Mouse (Mus musculus): ENCODE measurements at regions not wholly inside any gene's neighbourhood (a gene's known extent, or its start where the extent isn't known, plus 50 kb on each side); places are given as distances from the start of the nearest gene placed in this dataset.

DNA sequence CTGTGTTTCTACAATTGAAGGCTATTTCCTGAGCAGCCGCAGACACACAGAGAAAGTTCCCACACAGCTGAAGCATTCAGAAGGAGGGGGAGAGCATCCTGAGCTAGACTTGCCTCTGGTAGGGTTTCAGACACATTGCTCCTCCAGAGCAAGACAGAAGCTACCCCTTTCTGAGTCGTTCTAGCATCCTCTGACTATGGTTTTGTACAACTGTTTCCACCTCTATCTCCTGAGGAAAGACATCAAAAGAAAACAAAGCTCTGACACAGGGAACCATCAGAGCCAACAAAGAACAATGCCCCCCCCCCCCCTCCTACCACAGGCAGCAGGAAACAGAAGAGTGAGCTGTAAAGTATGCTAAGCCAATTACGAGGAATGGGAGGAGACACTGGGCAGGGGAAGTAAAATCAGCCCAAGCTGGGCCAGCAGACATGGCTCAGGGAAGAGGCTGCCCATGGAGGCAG, 132.3 kb upstream of the Atp2b1 start:
- H3K27me3 ChIP-seq (ENCODE audit: control insufficient read depth, insufficient read depth, low read length), result no peaks in the 10 kb centered on the region
- H3K4me1 ChIP-seq (replicated peaks; ENCODE audit: control insufficient read depth, insufficient read depth, low read length), result peaks cover 2% of the 10 kb centered on the region
- DNase-seq, result peak; percentile 14
- 3% methylated on average over 3 of the region's 3 CpGs for WGBS
- H3K4me3 ChIP-seq (ENCODE audit: control insufficient read depth, insufficient read depth, low read length), result no peak overlapping the region
- H3K27ac ChIP-seq (ENCODE audit: control insufficient read depth, insufficient read depth, low read length), result no peak overlapping the region
- H3K36me3 ChIP-seq (ENCODE audit: control insufficient read depth, insufficient read depth, low read length), result no peaks in the 10 kb centered on the region
- TF ChIP-seq CTCF (IDR thresholded peaks at IDR 0.05; ENCODE audit: borderline replicate concordance, control insufficient read depth, extremely low read depth, insufficient read depth, low read length, poor library complexity) (no peak), POLR2A (IDR thresholded peaks at IDR 0.05; ENCODE audit: control insufficient read depth, extremely low read depth, insufficient read depth, low read length, poor library complexity) (no peak)

GRCm38 (mm10) chr10:98785411-98785810, 128.8 kb upstream of the Atp2b1 start:
- no peak for DNase-seq
- Histone ChIP-seq H3K4me3 (ENCODE audit: control insufficient read depth, insufficient read depth, low read length) (no peak overlapping the region), H3K27me3 (ENCODE audit: control insufficient read depth, insufficient read depth, low read length) (no peaks in the 10 kb centered on the region), H3K36me3 (ENCODE audit: control insufficient read depth, insufficient read depth, low read length) (no peaks in the 10 kb centered on the region), H3K4me1 (replicated peaks; ENCODE audit: control insufficient read depth, insufficient read depth, low read length) (peaks cover 2% of the 10 kb centered on the region), H3K27ac (ENCODE audit: control insufficient read depth, insufficient read depth, low read length) (no peak overlapping the region)
- WGBS, result 2% methylated on average over 1 of the region's 1 CpGs
- TF ChIP-seq CTCF (IDR thresholded peaks at IDR 0.05; ENCODE audit: borderline replicate concordance, control insufficient read depth, extremely low read depth, insufficient read depth, low read length, poor library complexity) (no peak), POLR2A (IDR thresholded peaks at IDR 0.05; ENCODE audit: control insufficient read depth, extremely low read depth, insufficient read depth, low read length, poor library complexity) (no peak)

DNA sequence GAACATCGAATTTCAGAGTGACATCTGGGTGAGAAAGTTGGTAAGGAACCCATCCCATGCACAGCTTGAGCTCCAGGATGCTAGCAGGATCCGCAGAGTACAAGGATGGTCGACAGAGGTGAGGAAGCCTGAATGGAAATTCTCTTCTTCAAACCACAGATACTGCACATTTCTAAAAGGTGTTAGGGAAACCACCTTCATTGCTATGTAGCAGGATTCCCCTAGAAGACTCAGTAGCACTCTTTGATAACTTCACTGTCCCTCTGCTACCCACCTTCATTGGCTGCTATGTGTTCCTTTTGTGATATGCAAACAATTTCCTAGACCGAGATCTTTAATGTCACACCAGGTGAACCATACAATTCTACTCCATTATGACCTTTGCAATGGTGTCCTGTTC, 128.1 kb upstream of the Atp2b1 start:
- H3K36me3 ChIP-seq (ENCODE audit: control insufficient read depth, insufficient read depth, low read length), result no peaks in the 10 kb centered on the region
- no peak overlapping the region for H3K4me3 ChIP-seq (ENCODE audit: control insufficient read depth, insufficient read depth, low read length)
- no peak overlapping the region for H3K27ac ChIP-seq (ENCODE audit: control insufficient read depth, insufficient read depth, low read length)
- H3K27me3 ChIP-seq (ENCODE audit: control insufficient read depth, insufficient read depth, low read length), result no peaks in the 10 kb centered on the region
- no peak for DNase-seq
- TF ChIP-seq POLR2A (IDR thresholded peaks at IDR 0.05; ENCODE audit: control insufficient read depth, extremely low read depth, insufficient read depth, low read length, poor library complexity) (no peak), CTCF (IDR thresholded peaks at IDR 0.05; ENCODE audit: borderline replicate concordance, control insufficient read depth, extremely low read depth, insufficient read depth, low read length, poor library complexity) (no peak)
- WGBS, result 82% methylated on average over 4 of the region's 4 CpGs
- H3K4me1 ChIP-seq (replicated peaks; ENCODE audit: control insufficient read depth, insufficient read depth, low read length), result peaks cover 2% of the 10 kb centered on the region

DNA sequence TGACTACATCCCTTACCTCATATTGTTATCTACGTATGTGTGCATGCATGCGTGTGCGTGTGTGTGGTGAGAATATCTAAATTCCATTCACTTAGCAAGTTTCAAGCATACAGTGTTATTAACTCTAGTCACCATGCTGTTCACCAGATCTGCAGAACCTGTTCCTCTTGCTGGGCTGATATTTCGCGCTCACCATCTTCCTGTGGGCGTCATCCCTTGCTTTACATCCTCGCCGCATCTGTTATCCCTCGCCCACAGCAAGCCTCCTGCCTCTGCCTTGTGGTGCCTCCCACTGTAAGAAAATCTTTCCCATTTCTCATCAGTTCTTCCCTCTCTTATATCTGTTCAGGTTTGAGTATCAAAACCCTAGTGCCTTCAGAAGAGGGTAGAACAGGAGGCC, 124.4 kb upstream of the Atp2b1 start:
- WGBS, result 95% methylated on average over 9 of the region's 9 CpGs
- Histone ChIP-seq H3K27ac (ENCODE audit: control insufficient read depth, insufficient read depth, low read length) (no peak overlapping the region), H3K36me3 (ENCODE audit: control insufficient read depth, insufficient read depth, low read length) (no peaks in the 10 kb centered on the region), H3K4me3 (ENCODE audit: control insufficient read depth, insufficient read depth, low read length) (no peak overlapping the region), H3K27me3 (ENCODE audit: control insufficient read depth, insufficient read depth, low read length) (no peaks in the 10 kb centered on the region), H3K4me1 (replicated peaks; ENCODE audit: control insufficient read depth, insufficient read depth, low read length) (no peaks in the 10 kb centered on the region)
- DNase-seq, result no peak
- no peak for TF ChIP-seq POLR2A (IDR thresholded peaks at IDR 0.05; ENCODE audit: control insufficient read depth, extremely low read depth, insufficient read depth, low read length, poor library complexity)
- no peak for TF ChIP-seq CTCF (IDR thresholded peaks at IDR 0.05; ENCODE audit: borderline replicate concordance, control insufficient read depth, extremely low read depth, insufficient read depth, low read length, poor library complexity)

GRCm38 (mm10) chr10:98790456-98790855, 123.8 kb upstream of the Atp2b1 start:
- H3K27ac ChIP-seq (ENCODE audit: control insufficient read depth, insufficient read depth, low read length), result no peak overlapping the region
- no peak overlapping the region for H3K4me3 ChIP-seq (ENCODE audit: control insufficient read depth, insufficient read depth, low read length)
- WGBS, result 97% methylated on average over 3 of the region's 3 CpGs
- no peaks in the 10 kb centered on the region for H3K4me1 ChIP-seq (replicated peaks; ENCODE audit: control insufficient read depth, insufficient read depth, low read length)
- no peaks in the 10 kb centered on the region for H3K27me3 ChIP-seq (ENCODE audit: control insufficient read depth, insufficient read depth, low read length)
- DNase-seq, result no peak
- no peaks in the 10 kb centered on the region for H3K36me3 ChIP-seq (ENCODE audit: control insufficient read depth, insufficient read depth, low read length)
- TF ChIP-seq POLR2A (IDR thresholded peaks at IDR 0.05; ENCODE audit: control insufficient read depth, extremely low read depth, insufficient read depth, low read length, poor library complexity) (no peak), CTCF (IDR thresholded peaks at IDR 0.05; ENCODE audit: borderline replicate concordance, control insufficient read depth, extremely low read depth, insufficient read depth, low read length, poor library complexity) (no peak)

- Histone ChIP-seq H3K4me1 (replicated peaks; ENCODE audit: control insufficient read depth, insufficient read depth, low read length) (no peaks in the 10 kb centered on the region), H3K27ac (ENCODE audit: control insufficient read depth, insufficient read depth, low read length) (no peak overlapping the region), H3K36me3 (ENCODE audit: control insufficient read depth, insufficient read depth, low read length) (no peaks in the 10 kb centered on the region), H3K27me3 (ENCODE audit: control insufficient read depth, insufficient read depth, low read length) (no peaks in the 10 kb centered on the region), H3K4me3 (ENCODE audit: control insufficient read depth, insufficient read depth, low read length) (no peak overlapping the region)
- DNase-seq, result no peak
- TF ChIP-seq CTCF (IDR thresholded peaks at IDR 0.05; ENCODE audit: borderline replicate concordance, control insufficient read depth, extremely low read depth, insufficient read depth, low read length, poor library complexity) (no peak), POLR2A (IDR thresholded peaks at IDR 0.05; ENCODE audit: control insufficient read depth, extremely low read depth, insufficient read depth, low read length, poor library complexity) (no peak)
- 66% methylated on average over 4 of the region's 4 CpGs for WGBS
Measured at GRCm38 (mm10) chr10:98792019-98792741, 122.0 kb upstream of the Atp2b1 start.
